Mouse (Mus musculus) brain, embryonic 14.5 days (tissue): ENCODE data around the gene Tmem259.

ENCODE experiments used
- CTCF ChIP-seq: fragments of 200-500 bp; IDR thresholded peaks from 2 replicates; pipeline ENCODE4 v1.5.1; 2012; ENCODE audit warnings: inconsistent platforms, mild to moderate bottlenecking, moderate library complexity, borderline replicate concordance; ENCODE audit not compliant: insufficient read depth, insufficient read length; ENCODE audit errors: extremely low read depth
- POLR2A ChIP-seq: fragments of 200-500 bp; IDR thresholded peaks from 2 replicates; pipeline ENCODE4 v1.6.1; 2012; ENCODE audit warnings: mild to moderate bottlenecking, inconsistent platforms, borderline replicate concordance; ENCODE audit not compliant: poor library complexity, insufficient read depth, insufficient read length, severe bottlenecking; ENCODE audit errors: extremely low read depth

DNA sequence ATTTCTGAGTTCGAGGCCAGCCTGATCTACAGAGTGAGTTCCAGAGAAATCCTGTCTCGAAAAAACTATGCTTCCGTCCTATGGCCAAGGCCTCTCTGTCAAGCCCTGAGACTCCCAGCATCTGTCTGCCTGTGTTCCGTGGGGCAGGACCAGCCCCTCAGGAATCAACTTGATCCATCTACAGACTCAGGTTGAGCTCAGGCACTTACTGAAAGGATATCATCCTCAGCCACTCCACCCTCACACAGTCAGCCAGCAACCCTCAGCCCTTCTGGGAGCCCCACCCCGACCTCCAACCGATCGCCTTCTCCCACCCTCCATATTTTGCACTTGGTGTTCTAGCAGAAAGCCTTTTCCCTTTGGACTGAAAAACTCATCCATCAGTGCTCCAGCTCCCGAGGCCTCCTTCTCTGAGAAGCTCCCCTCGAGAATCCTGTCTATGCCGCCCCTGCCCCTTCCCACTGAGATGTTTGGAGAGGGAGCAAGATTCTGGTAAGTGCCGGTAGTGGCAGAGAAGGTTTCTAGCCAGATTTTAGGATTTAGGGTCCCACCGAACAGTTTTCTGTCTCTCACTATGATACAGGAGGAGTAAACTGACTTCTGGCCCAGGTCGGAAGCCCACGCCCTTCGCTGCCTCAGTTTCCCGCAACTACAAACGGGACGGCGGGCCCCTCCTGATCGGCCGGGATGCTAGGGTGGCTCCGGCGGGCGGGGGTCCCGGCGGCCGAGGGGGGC, 3.8 kb upstream of the Tmem259 start:
- TF ChIP-seq CTCF (no peak), POLR2A (no peak)
